Mouse (Mus musculus): Measurements from ENCODE around the gene Sh3pxd2a.

Gene Sh3pxd2a

GRCm38 (mm10) chr19:47441541-47442293, 22.5 kb downstream of the Sh3pxd2a start:
- CTCF ChIA-PET: interaction anchor here (0.7 kb wide), 1 partner anchor 93 kb away, joined by 12 read pairs; no protein-coding TSS in a partner anchor

GRCm38 (mm10) chr19:47440967-47441366, 23.2 kb downstream of the Sh3pxd2a start:
- CTCF ChIA-PET: no interaction called here

- CTCF ChIA-PET: no interaction called here
Observed at GRCm38 (mm10) chr19:47440435-47440803, 23.8 kb downstream of the Sh3pxd2a start.

GRCm38 (mm10) chr19:47439726-47440434, 24.3 kb downstream of the Sh3pxd2a start:
- CTCF ChIA-PET: no interaction called here

- CTCF ChIA-PET: no interaction called here
Observed at GRCm38 (mm10) chr19:47438445-47438844, 25.8 kb downstream of the Sh3pxd2a start.

GRCm38 (mm10) chr19:47437040-47437439, 27.2 kb downstream of the Sh3pxd2a start:
- CTCF ChIA-PET: no interaction called here

GRCm38 (mm10) chr19:47436236-47436635, 28.0 kb downstream of the Sh3pxd2a start:
- CTCF ChIA-PET: no interaction called here

- CTCF ChIA-PET: no interaction called here
Observed at GRCm38 (mm10) chr19:47434655-47435054, 29.5 kb downstream of the Sh3pxd2a start.

- CTCF ChIA-PET: no interaction called here
Observed at GRCm38 (mm10) chr19:47432339-47432738, 31.9 kb downstream of the Sh3pxd2a start.

- CTCF ChIA-PET: interaction anchor here (1.9 kb wide), 1 partner anchor 18 kb away, joined by 6 read pairs; no protein-coding TSS in a partner anchor
Observed at GRCm38 (mm10) chr19:47431189-47431931, 32.8 kb downstream of the Sh3pxd2a start.

- CTCF ChIA-PET: interaction anchor here (1.9 kb wide), 1 partner anchor 19 kb away, joined by 6 read pairs; no protein-coding TSS in a partner anchor
Observed at GRCm38 (mm10) chr19:47430160-47430559, 34.0 kb downstream of the Sh3pxd2a start.

GRCm38 (mm10) chr19:47429245-47429644, 35.0 kb downstream of the Sh3pxd2a start:
- CTCF ChIA-PET: no interaction called here

GRCm38 (mm10) chr19:47428794-47429193, 35.4 kb downstream of the Sh3pxd2a start:
- CTCF ChIA-PET: interaction anchor here (0.5 kb wide), 1 partner anchor 30 kb away, joined by 3 read pairs; no protein-coding TSS in a partner anchor

- CTCF ChIA-PET: interaction anchor here (0.5 to 0.6 kb wide), 2 partner anchors 19 to 31 kb away, joined by 3 to 4 read pairs; no protein-coding TSS in a partner anchor
Observed at GRCm38 (mm10) chr19:47427841-47428789, 36.1 kb downstream of the Sh3pxd2a start.

- CTCF ChIA-PET: no interaction called here
Observed at GRCm38 (mm10) chr19:47423632-47424031, 40.6 kb downstream of the Sh3pxd2a start.

GRCm38 (mm10) chr19:47421128-47421898, 42.9 kb downstream of the Sh3pxd2a start:
- CTCF ChIA-PET: interaction anchor here (0.6 kb wide), 1 partner anchor 108 kb away, joined by 3 read pairs; no protein-coding TSS in a partner anchor

- CTCF ChIA-PET: no interaction called here
Observed at GRCm38 (mm10) chr19:47420539-47420938, 43.7 kb downstream of the Sh3pxd2a start.

- CTCF ChIA-PET: interaction anchor here (0.7 kb wide), 1 partner anchor 73 kb away, joined by 3 read pairs; no protein-coding TSS in a partner anchor
Observed at GRCm38 (mm10) chr19:47419208-47419607, 45.0 kb downstream of the Sh3pxd2a start.

- CTCF ChIA-PET: no interaction called here
Observed at GRCm38 (mm10) chr19:47416161-47416560, 48.0 kb downstream of the Sh3pxd2a start.

Measured in spleen, embryonic (tissue).